Comparison of ENCODE assay signal across 32 mouse cellular contexts in the genomic region with DNA sequence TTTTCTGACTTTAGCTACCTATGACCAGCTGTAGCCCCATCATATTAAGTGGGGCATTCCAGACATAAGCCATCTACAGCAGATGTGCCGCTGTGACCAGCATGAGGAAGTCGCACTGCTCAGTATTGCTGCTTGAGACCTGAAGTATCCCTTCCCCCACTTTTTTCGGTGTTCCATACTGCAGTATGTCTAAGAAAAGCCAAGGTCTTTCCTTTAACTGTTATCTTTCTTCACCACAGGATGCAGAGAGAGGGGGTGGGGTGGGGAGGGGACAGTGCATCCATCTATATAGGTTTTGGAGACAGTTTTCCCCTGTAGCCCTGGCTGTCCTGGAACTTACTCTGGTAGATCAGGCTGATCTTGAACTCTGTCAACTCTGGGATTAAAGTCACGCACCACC. TPM values are rescaled to one million over a fixed set of nuclear protein-coding genes. Genes with fewer than 3 reads are reported as not detected.
DNase-seq lines count a peak whose midpoint lies in the region; ATAC-seq and TF ChIP-seq lines count a peak whose summit lies in the region.
"Had no signal": no experiment of that assay in that cellular context is flagged by ENCODE, and none has a peak within 500 bp of the region (broad histone marks: within the 10 kb centered on the region; RNA-seq: fewer than 3 reads in every experiment).

No protein-coding gene starts in this region.

- no peak overlapping the region for H3K9ac ChIP-seq in heart, adult 2 months (ENCODE audit: low read depth, low read length)
- H3K9ac ChIP-seq in liver, embryonic 13.5 days: peak overlapping the region; percentile 47
- H3K9ac ChIP-seq: embryonic facial prominence, embryonic 13.5 days; forebrain, embryonic 13.5 days; hindbrain, embryonic 13.5 days had no signal

- no peaks in the 10 kb centered on the region for H3K36me3 ChIP-seq in heart, embryonic 10.5 days
- H3K36me3 ChIP-seq in heart, adult 2 months (ENCODE audit: control insufficient read depth, insufficient read depth, low read length): no peaks in the 10 kb centered on the region
- H3K36me3 ChIP-seq in liver, embryonic 13.5 days: no peaks in the 10 kb centered on the region
- H3K36me3 ChIP-seq: embryonic facial prominence, embryonic 13.5 days; hindbrain, embryonic 13.5 days had no signal

- TF ChIP-seq CTCF in heart, adult 2 months (IDR thresholded peaks at IDR 0.05): no peak
- TF ChIP-seq CTCF in left cerebral cortex, adult 2 months (IDR thresholded peaks at IDR 0.05): no peak

- H3K4me1 ChIP-seq in heart, embryonic 10.5 days: no peaks in the 10 kb centered on the region
- peaks cover 2% of the 10 kb centered on the region for H3K4me1 ChIP-seq in heart, adult 2 months (ENCODE audit: control insufficient read depth, insufficient read depth, low read length)
- peaks cover 53% of the 10 kb centered on the region for H3K4me1 ChIP-seq in liver, embryonic 13.5 days (replicated peaks)
- H3K4me1 ChIP-seq: embryonic facial prominence, embryonic 13.5 days; forebrain, embryonic 13.5 days; hindbrain, embryonic 13.5 days had no signal

- ATAC-seq in erythroblast, adult 5-6 weeks (replicated peaks; ENCODE audit: low FRiP score, poor library complexity, severe bottlenecking): peak; percentile 37; the same call in 1 of the 2 replicates
- peak; percentile 79 for ATAC-seq in liver, embryonic 13.5 days (ENCODE audit: low read depth)
- peak; percentile 40 for ATAC-seq in megakaryocyte progenitor cell, adult 5-6 weeks (replicated peaks; ENCODE audit: poor library complexity)
- ATAC-seq: forebrain, embryonic 13.5 days; intestine, embryonic 16.5 days; midbrain, embryonic 16.5 days had no signal

- H3K4me3 ChIP-seq in heart, embryonic 10.5 days: no peak overlapping the region
- H3K4me3 ChIP-seq in heart, adult 2 months: no peak overlapping the region
- no peak overlapping the region for H3K4me3 ChIP-seq in liver, embryonic 13.5 days (replicated peaks)
- no peak overlapping the region for H3K4me3 ChIP-seq in left cerebral cortex, adult 2 months
- H3K4me3 ChIP-seq: embryonic facial prominence, embryonic 13.5 days; forebrain, embryonic 13.5 days; hindbrain, embryonic 13.5 days had no signal

- intact Hi-C loops in heart, adult 2 months (cut with DNase I): no loop called here
- intact Hi-C loops in left cerebral cortex, adult 2 months (cut with DNase I): no loop called here

- TF ChIP-seq POLR2A in heart, adult 2 months (IDR thresholded peaks at IDR 0.05; ENCODE audit: insufficient read depth, low read depth, low read length): no peak

- TF ChIP-seq EP300 in heart, adult 2 months (IDR thresholded peaks at IDR 0.05; ENCODE audit: insufficient read depth, low read depth, low read length): no peak

- H3K9me3 ChIP-seq in heart, embryonic 10.5 days: no peaks in the 10 kb centered on the region
- H3K9me3 ChIP-seq in liver, embryonic 13.5 days (replicated peaks): no peaks in the 10 kb centered on the region
- H3K9me3 ChIP-seq: embryonic facial prominence, embryonic 13.5 days; forebrain, embryonic 13.5 days; hindbrain, embryonic 13.5 days had no signal

- 78% methylated on average over 4 of the region's 4 CpGs for WGBS in heart, embryonic 10.5 days
- WGBS in heart, adult 2 months: 68% methylated on average over 4 of the region's 4 CpGs
- WGBS in liver, embryonic 13.5 days (ENCODE audit: insufficient replicate concordance): 19% methylated on average over 4 of the region's 4 CpGs

- DNase-seq in heart, embryonic 10.5 days (ENCODE audit: low spot score): no peak
- DNase-seq in heart, adult 2 months: no peak
- no peak for DNase-seq in liver, embryonic 13.5 days
- DNase-seq in left cerebral cortex, adult 2 months (ENCODE audit: extremely low spot score in 1 of 2, low spot score in 2 of 2): no peak
- no peak for DNase-seq in cerebellum, postnatal 14 days
- no peak for DNase-seq in right cerebral cortex, postnatal 4 days
- DNase-seq: adrenal gland, adult 2 months; adrenal gland, postnatal 36 days; cerebellum, adult 8-10 months; cerebellum, postnatal 36 days; embryo, embryonic 11 days; gastrocnemius, postnatal 10 days; heart, postnatal 4 days; kidney, adult 8-10 months; kidney, postnatal 4 days; layer of hippocampus, postnatal 36 days; lung, postnatal 36 days; right cerebral cortex, postnatal 25 days; spleen, adult 18-20 months; thymus, adult 2 months; thymus, postnatal 36 days had no signal

- no peaks in the 10 kb centered on the region for H3K27me3 ChIP-seq in heart, embryonic 10.5 days (ENCODE audit: insufficient read depth, poor library complexity, severe bottlenecking)
- H3K27me3 ChIP-seq in heart, adult 2 months (ENCODE audit: control insufficient read depth, insufficient read depth, low read length): no peaks in the 10 kb centered on the region
- H3K27me3 ChIP-seq in liver, embryonic 13.5 days: no peaks in the 10 kb centered on the region
- H3K27me3 ChIP-seq: embryonic facial prominence, embryonic 13.5 days; forebrain, embryonic 13.5 days; hindbrain, embryonic 13.5 days had no signal

- peak overlapping the region; percentile 19 for H3K4me2 ChIP-seq in liver, embryonic 13.5 days
- H3K4me2 ChIP-seq: embryonic facial prominence, embryonic 13.5 days; forebrain, embryonic 13.5 days; hindbrain, embryonic 13.5 days; midbrain, embryonic 11.5 days had no signal

- no peaks in the 10 kb centered on the region for H3K79me2 ChIP-seq in heart, adult 2 months (replicated peaks; ENCODE audit: control insufficient read depth, insufficient read depth, low read length)

- H3K27ac ChIP-seq in heart, embryonic 10.5 days: 0 out of 2 replicates have a peak overlapping the region, but pooled peaks have one; percentile 4
- H3K27ac ChIP-seq in heart, adult 2 months: no peak overlapping the region
- peak overlapping the region; percentile 77 for H3K27ac ChIP-seq in liver, embryonic 13.5 days
- H3K27ac ChIP-seq in left cerebral cortex, adult 2 months: no peak overlapping the region
- H3K27ac ChIP-seq: embryonic facial prominence, embryonic 13.5 days; forebrain, embryonic 13.5 days; hindbrain, embryonic 13.5 days; kidney, postnatal 0 days had no signal

RNA-seq across cellular contexts. Expression of a gene that starts 5.0 kb away (rescaled TPM):
- polyA plus RNA-seq in heart, embryonic 10.5 days (2016; fragmentation: Nextera tagmentation; extraction: Ambion mirVana): 75.6 and 99.1 TPM in 2 replicates
- 10 to 100 TPM; 38.1 to 40.3 TPM for total RNA-seq in heart, adult 2 months (2021)
- polyA plus RNA-seq in heart, adult 2 months (2012; rRNA removed): 32.2 and 53.1 TPM in 2 replicates
- total RNA-seq in erythroblast, adult 5-6 weeks (2015; ENCODE audit: low replicate concordance): 29.8 and 34.9 TPM in 2 replicates
- total RNA-seq in erythroblast, adult 5-6 weeks (2017; ENCODE audit: low replicate concordance): 40.4 and 64.3 TPM in 2 replicates
- 75.7 and 82.8 TPM in 2 replicates for polyA plus RNA-seq in liver, embryonic 13.5 days (2015; fragmentation: Nextera tagmentation; extraction: Ambion mirVana)
- total RNA-seq in megakaryocyte progenitor cell, adult 5-6 weeks (2015): 52.4 and 69.7 TPM in 2 replicates
- total RNA-seq in megakaryocyte progenitor cell, adult 5-6 weeks (2017): 95.0 and 96.0 TPM in 2 replicates
- total RNA-seq in left cerebral cortex, adult 2 months (2021): 10 to 100 TPM; 61.0 to 62.0 TPM

RNA-seq across cellular contexts. Expression of a gene that starts 24.9 kb away (rescaled TPM):
- polyA plus RNA-seq in heart, embryonic 10.5 days (2016; fragmentation: Nextera tagmentation; extraction: Ambion mirVana): 2.2 and 2.9 TPM in 2 replicates
- 1 to 10 TPM; 6.9 to 9.3 TPM for total RNA-seq in heart, adult 2 months (2021)
- polyA plus RNA-seq in heart, adult 2 months (2012; rRNA removed): 3.6 and 4.4 TPM in 2 replicates
- 0.19 and 2.1 TPM in 2 replicates for total RNA-seq in erythroblast, adult 5-6 weeks (2015; ENCODE audit: low replicate concordance)
- 4.9 and 6.4 TPM in 2 replicates for total RNA-seq in erythroblast, adult 5-6 weeks (2017; ENCODE audit: low replicate concordance)
- polyA plus RNA-seq in liver, embryonic 13.5 days (2015; fragmentation: Nextera tagmentation; extraction: Ambion mirVana): 2.1 and 2.2 TPM in 2 replicates
- 0.05 TPM in 1 of 2 replicates, not detected in the other for total RNA-seq in megakaryocyte progenitor cell, adult 5-6 weeks (2015)
- total RNA-seq in megakaryocyte progenitor cell, adult 5-6 weeks (2017): 0.10 TPM in 1 of 2 replicates, not detected in the other
- 1 to 10 TPM; 3.7 to 6.4 TPM for total RNA-seq in left cerebral cortex, adult 2 months (2021)
- total RNA-seq: neutrophil, adult 5-6 weeks had no signal

RNA-seq across cellular contexts. Expression of a gene that starts 59.1 kb away (rescaled TPM):
- polyA plus RNA-seq in heart, embryonic 10.5 days (2016; fragmentation: Nextera tagmentation; extraction: Ambion mirVana): 2.6 and 3.2 TPM in 2 replicates
- total RNA-seq in heart, adult 2 months (2021): 1 to 10 TPM; 1.2 to 2.9 TPM
- polyA plus RNA-seq in heart, adult 2 months (2012; rRNA removed): 1.4 and 3.4 TPM in 2 replicates
- not detected in 2 replicates for total RNA-seq in erythroblast, adult 5-6 weeks (2015; ENCODE audit: low replicate concordance)
- not detected in 2 replicates for total RNA-seq in erythroblast, adult 5-6 weeks (2017; ENCODE audit: low replicate concordance)
- polyA plus RNA-seq in liver, embryonic 13.5 days (2015; fragmentation: Nextera tagmentation; extraction: Ambion mirVana): 0.35 and 0.46 TPM in 2 replicates
- total RNA-seq in megakaryocyte progenitor cell, adult 5-6 weeks (2015): not detected in 2 replicates
- total RNA-seq in megakaryocyte progenitor cell, adult 5-6 weeks (2017): not detected in 2 replicates
- under 1 TPM; 0.38 to 0.65 TPM for total RNA-seq in left cerebral cortex, adult 2 months (2021)
- total RNA-seq: liver, adult 2 months had no signal

Comparison
In these comparisons a context has a peak if more than half of its experiments do, and no peak if none do; other contexts are left out.
1. H3K27ac ChIP-seq: peak in heart, embryonic 10.5 days (single experiment) and liver, embryonic 13.5 days (single experiment); none in heart, adult 2 months (single experiment) and left cerebral cortex, adult 2 months (single experiment).
2. Peak in every context shown above with its lines, with median percentiles within 50 percentile points of each other: ATAC-seq.